Mouse (Mus musculus): ENCODE measurements around the gene Peg12.

The Peg12 gene

DNA sequence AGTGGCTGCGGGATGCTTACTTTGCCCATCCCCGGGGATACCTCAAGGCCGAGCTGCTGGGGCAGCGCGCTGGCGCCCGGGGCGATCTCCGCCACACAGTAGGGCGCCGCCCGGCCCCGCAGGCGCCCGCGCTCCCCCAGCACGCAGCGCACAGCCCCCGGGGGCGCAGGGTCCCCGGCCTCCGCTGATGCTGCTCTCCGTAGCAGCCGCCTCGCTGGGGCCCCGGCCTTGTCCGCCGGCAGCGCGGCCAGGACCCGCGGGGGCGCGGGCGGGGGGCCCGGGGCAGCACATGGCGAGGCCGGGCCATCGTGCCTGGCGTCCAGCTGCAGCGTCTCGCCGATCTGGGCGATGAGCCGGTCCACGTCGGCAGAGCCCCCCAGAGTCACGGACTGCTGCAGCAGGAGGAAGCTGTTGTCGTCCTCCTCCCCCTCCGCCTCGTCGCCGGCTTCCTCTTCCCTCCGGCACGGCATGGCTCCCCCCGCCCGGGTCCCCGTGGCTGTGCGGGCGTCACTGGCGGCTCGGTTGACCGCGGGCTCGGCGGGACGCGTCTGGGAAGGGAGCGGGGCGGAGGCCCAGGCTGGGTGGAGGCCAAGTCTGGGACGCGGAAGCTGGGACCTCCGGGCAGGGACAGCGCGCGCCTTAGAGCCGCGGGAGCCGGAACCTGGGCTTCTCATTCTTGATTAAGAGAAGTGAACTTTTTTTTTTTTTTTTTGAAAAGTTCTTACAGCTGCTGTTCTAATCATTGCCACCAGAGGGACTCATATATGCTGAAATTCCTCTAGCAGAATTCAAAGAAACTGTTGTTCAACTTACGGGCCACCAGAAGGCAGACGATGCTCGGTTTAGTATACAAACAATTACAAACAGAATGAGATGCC is at the start of gene Peg12:
Gene Peg12 (minus strand): TSS at position 633 of the 878 bp plus-strand sequence.
- DNase-seq: peak; percentile 12

DNA sequence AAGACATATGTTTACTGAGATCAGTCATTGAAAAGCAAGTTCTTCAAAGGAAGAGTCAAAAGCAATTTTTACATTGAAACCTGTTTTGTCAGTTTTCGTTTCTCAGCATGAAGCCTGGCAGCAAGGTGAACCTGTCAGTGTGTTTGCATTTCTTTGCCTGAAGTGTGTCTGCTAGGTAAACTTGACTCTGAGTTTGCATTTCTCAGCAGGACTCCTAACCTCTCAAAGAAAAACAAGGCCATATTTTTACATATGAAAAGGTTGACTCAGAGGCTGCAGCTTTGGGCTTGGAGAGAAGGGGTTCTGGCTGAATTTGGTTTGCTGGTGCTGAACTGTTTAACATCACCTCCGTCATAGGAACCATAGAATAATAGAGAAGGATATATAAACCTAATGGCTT is 21.8 kb upstream of the Peg12 start:
- no peak for DNase-seq

DNA sequence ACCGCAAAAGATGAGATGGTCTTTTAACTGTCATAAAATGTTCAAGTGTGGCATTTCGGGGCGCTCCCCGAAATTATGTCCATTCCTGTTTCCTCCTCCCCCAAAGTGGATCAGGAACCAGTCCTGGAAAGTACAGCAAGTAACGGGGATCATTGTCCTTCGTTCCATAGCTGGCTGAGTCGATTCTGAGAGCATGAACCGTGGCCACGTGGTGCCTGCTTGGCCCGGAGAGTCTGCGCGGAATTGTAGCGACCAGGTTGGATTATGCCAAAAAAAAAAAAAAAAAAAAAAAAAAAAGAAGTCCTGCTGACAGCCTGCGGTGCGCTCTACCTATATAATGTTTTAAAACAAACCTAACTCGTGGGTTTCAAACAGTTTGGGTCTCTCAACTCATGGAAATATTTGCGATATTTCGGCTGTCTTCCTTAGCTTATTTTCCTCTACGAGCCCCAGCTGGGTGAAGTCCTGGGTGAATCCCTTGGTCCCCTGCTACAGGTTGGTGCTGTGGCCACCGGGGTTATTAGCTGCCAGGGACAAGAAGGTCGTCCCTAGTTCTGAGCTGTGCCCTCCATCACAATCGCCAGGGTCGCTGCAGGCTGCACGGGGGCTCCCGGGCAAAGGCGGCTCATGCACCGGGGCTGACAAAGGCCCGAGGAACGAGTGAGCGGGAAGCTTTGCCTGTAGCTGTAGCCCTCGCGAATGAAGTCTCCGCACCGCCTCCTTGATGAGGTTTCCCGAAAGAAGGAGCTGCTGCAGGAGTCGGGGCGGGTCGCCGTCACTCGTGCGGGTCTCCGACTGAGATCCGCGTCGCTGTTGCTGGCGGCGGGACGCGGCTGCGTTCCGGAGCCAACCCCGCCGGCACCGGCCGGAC is 1.1 kb downstream of the Peg12 start:
- no peak for DNase-seq

DNA sequence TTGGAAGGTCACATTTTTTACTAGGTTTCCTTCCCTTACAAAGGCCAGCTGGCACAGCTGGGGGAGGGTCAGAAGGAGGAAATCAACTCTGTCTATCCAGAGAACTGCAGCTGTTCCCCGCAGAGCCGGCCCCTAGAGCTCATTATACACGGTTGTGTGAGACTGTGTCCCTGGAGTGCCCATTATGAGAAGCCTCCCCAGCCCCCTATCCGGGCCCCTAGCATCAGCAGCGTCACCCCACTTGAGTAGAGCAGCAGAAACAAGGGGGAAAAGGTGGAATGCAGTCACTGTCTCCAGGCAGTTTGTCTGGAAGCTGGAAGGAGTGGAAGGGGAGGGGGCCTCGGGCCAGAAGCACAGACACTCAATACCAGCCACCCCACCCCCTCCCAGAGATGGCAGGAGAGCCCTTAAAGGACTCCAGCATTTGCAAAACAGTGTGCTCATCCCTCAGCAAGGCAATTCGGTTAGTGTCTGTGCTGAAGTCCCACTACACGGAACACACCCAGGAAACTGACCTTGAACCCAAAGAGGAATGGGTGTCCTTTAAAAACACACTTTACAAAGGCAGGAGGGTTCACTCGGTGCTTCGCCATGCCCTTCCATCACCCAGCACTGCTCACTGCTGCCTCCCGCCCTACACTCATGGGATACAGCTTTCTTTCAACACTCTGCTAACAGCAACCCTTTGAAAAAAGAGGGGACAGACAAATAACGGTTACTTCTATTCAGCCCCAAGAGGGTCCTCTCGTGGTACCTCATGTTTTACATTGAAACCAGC is 1.9 kb downstream of the Peg12 start:
- no peak for DNase-seq

DNA sequence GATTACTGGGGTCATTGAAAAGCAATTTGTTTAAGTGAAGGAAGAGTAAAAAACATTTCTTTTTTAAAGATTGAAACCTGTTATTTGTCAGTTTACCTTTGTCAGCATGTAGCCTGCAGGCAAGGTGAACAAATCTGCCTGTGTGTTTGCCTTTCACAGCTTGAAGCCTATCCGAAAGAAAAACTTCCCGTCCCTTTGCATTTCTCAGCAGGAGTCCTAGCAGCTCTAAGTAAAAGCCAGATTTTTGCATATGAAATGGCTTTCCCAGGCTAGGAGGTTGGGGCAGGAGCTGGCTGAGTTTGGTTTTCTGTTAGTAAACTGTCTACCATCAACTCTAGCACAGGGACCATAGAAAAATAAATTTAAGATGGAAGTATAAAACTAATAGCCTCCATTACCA is 12.0 kb downstream of the Peg12 start:
- DNase-seq: no peak

DNA sequence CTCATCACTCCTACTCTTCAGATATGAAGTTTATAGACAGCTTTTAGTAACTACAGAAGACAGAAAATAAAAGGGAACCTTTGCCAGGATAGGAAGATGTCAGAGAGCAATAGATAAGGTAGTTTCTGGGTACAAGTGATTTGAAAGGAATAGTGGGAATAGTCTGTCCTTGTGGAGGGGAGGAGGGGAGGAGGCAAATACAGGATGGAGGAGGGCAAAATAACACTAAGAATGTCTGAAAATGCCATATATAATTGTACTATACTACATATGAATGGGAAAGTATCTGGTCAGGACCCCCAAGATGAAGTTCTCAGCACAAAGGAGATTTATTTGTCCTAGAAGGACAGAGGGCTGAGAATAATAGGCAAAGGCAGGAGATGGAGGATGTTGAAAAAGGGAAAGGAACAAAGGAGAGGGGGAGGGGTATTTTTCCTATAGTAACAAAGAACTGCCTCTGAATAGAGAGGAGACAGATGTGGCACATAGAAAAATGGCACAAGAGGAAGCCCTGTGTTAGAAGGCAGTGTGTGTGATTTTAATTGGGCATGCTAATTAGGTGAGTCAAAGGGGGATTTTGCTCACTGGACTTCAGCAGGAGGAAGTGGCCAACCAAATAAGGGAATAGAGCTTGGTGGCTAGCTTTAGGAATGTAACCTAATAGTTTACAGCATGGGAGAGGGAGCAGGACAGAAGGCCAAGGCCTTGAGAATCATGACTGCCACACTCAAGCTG is 18.7 kb downstream of the Peg12 start:
- no peak for DNase-seq

DNA sequence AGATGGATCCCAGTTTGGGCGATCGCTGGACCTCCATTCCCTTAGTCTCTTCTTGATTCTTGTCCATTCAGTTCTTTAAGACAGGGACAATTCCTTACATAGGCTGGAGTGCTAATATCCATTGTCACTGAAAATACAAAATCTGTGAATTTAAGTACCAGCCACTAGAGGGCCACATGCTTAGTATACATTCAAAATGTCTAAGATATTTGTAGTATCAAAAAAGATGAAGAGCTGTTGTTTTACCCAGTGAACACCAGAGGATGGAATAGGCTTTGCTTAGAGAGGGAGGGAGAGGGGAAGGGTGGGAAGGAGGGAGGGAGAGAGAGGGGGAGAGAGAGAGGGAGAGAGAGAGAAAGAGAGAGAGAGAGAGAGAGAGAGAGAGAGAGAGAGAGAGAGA is 27.9 kb downstream of the Peg12 start:
- DNase-seq: no peak

DNA sequence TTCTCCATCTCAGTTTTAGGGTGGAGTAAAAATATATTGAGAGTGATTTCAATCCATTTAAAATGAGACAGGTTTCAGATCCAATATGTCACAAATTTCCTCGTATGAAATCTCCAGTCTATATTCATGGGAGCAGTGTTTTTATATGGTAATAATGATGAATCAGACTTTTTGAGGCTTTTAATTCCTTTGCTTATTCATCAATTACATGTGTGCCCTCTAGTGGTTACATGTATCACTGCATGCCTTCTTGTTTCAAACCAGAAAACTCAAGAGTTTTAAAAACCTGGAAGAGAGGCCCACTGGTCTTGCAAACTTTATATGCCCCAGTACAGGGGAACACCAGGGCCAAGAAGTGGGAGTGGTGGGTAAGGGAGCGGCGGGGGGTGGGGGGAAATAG is 31.1 kb downstream of the Peg12 start:
- no peak for DNase-seq

DNA sequence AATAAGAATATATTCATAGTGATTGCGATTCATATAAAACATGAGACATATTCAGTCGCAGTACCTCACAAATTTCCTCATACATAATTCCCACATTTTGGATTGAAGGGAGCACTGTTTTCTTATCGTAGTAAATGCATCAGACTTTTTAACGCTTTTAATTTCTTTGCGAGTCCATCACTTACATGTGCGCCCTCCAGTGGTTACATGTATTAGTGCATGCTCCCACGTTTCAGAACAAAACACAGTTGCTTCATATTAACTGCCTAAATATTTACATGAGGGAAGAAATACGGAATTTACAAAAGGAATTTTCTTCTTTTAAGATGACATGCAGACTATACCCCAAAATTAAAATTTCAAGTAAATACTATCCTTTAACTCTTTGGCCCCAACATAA is 36.0 kb downstream of the Peg12 start:
- no peak for DNase-seq

DNA sequence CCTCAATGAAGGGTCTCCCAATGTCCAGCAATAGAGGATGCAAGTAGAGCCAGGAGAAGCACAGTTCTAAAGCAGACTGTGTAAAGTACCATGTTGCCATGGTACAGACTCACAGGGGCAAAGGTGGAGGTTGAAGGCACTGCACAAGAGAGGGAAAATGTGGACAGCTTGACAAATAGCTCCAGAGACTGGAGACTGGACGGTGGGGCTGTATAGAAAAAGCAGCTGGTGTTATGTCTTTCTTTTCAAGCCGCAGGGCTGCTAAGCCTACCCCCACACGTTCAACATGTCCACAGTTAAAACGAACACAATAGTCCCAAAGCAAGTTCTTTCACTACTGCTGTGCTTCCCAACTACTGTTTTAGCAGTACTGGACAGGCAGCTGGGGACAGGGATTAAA is 41.1 kb downstream of the Peg12 start:
- no peak for DNase-seq

DNA sequence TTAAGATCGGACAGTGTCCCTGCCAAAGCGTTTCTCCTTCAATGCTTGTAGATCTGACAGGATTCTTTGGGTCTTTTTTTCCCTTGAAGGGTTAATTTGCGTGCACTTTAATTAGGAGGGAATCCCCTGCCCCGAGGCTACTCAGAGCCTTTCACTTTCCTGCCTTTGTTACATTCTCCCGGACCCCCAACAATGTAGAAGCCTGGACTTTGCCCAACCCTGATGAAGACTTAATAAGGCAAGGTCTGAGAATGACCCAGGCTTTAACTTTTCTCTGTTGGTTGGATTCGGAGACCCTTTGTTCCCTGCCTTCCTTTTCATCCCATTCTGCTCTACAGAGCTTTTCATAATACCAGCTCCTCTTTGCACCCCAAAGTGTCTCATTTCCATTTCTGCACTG is 43.7 kb downstream of the Peg12 start:
- DNase-seq: no peak

DNA sequence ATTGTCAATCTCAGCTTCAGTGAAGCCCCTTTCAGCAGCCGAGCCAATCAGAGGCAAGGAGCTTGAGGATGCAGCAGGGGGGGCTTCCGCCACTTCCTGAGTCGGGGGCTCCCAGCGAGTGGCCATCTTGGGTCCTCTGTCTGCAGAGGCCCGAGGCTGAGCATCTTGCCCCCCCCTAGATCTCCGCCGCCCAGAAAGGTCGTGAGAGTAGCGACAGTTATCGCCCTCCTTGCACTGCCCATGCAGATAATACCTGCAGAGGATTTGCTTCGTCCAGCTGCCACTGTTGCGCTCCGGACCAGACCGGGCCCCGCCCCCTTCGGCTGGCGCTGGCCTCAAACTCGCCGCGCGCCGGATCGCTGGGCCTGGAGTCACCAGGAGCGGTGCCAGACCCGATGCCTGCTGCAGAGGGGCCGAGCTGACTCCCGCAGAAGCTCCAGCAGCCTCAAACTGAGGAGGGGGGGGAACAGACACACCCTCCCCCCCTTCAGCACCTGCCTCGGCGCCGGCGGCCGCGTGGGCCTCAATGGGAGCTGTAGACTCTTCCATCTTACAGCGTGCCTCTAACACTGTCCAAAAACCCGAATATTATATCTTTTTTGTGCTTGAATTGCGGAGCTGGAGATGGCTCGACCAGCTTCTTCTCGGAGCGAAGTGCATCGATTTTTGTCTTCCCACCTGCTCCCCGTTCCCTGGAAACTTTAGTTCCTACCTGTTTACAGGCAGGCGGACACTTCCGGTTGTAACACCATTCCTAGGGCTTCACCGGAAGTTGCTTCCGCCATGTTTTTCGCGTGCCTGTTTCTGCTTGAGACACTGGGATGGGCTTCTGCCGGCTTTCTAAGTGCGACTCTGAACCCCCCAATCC is 44.6 kb downstream of the Peg12 start, which contains the start of gene Mkrn3:
Gene Mkrn3 (minus strand): TSS at position 647 of the 868 bp plus-strand sequence.
- peak; percentile 14 for DNase-seq

DNA sequence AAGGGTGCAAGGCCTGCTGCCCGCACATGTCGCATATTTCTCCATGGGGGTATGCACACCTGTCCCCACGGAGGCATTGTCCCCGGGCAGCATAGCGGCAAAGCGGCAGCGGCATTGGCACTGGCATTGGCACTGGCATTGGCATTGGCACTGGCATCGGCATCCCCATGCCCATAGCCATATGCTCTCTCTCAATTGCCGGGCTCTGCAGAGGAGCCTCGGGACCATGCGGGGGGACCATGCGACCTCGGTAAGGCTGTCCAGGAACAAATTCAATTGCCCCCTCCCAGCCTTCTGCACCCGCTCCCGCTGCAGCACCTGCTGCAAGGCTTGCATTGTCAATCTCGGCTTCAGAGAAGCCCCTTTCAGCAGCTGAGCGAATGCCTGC is 45.2 kb downstream of the Peg12 start:
- DNase-seq: no peak

DNA sequence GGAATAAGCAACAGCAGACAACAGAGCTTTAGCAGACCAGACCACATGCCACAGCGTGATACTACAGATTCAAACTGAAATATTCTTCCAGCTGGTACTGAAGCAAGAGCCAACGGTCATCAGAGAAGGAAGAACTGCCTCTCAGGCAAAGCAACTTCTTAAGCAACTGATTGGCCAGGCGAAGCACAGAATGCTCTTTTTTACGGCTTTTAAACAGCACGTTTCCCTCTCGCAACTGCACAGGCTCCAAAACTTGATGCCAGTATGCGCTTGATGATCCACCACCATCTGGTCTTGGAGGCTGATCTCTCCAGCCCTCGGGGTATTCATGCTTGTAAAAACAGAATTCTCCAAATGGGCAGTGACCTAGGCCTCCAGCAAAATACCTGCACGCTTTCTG is 46.0 kb downstream of the Peg12 start:
- DNase-seq: no peak

DNA sequence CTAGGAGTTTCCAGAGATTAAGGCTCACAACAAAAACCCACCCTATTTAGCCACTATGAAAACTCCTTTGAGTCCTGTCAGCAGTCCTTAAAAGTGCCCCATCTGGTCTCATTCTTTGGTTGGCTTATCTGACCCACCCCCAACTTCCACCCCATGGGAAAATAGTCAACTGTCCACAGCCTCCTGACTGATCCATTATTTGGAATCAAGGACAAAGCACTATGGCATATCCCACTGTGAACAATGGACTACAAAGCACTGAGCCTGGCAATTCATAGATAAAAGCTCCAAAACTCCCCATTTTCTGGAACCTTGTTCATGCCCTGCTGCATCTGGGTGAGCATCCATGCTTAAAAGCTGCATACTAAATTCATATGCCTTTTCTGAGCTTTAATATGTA is 48.1 kb downstream of the Peg12 start:
- DNase-seq: no peak

DNA sequence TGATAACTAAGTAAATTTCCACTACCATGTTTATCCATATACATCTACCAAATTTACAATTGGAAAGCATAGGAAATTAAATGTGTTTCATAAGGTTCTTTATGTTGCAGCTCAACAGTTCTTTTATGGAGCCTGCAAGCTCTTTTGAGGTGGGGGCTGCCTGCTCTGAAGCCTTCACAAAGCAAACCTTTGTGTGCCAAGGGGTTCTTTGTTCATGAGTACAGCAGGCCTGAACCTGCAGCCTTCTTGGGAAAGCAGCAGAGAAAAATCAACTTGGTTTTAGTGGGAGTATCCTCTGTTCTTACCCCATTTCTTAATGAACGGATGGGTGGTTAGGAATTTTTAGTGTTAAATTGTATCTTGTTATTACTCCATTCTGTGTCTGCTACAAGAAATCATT is 49.1 kb downstream of the Peg12 start:
- no peak for DNase-seq
